Mouse (Mus musculus) adrenal gland, postnatal 4 days (tissue): ENCODE measurements around the gene Ick. TPM values are rescaled to one million over a fixed set of nuclear protein-coding genes. Genes with fewer than 3 reads are reported as not detected.

Experiments
- DNase-seq, 2 experiments: peaks; one replicate each; pipeline ENCODE4 v3.0.0; 2021 to 2022; ENCODE audit warnings: low spot score in 2 of 2, mixed read lengths in 2 of 2
- total RNA-seq, 2 experiments: library from RNA; stranded (reverse); gene quantifications; 2 replicates each; pipeline ENCODE4 v1.2.3; 2021

The Ick gene
- total RNA-seq, 2 experiments from 2014 or later: 35.6 to 36.1 TPM

GRCm38 (mm10) chr9:78103965-78104560 is 4.9 kb upstream of the Ick start:
- DNase-seq: no peak

- DNase-seq: no peak
These were observed 4.0 kb upstream of the Ick start for GRCm38 (mm10) chr9:78104973-78105372.

- no peak for DNase-seq
These were observed 3.5 kb upstream of the Ick start for GRCm38 (mm10) chr9:78105501-78105932.

GRCm38 (mm10) chr9:78106821-78107220 is 2.2 kb upstream of the Ick start:
- DNase-seq: no peak

GRCm38 (mm10) chr9:78107582-78107911 is 1.4 kb upstream of the Ick start:
- no peak for DNase-seq

- peak; percentile 40 to 50 for DNase-seq
These were observed 838 bp upstream of the Ick start for GRCm38 (mm10) chr9:78107912-78108795.

- DNase-seq: no peak
These were observed 664 bp downstream of the Ick start for GRCm38 (mm10) chr9:78109656-78110055.

- DNase-seq: no peak
These were observed 2.5 kb downstream of the Ick start for GRCm38 (mm10) chr9:78111456-78111855.

GRCm38 (mm10) chr9:78112770-78113537 is 4.0 kb downstream of the Ick start:
- peak; percentile 86 to 90 for DNase-seq

GRCm38 (mm10) chr9:78113538-78113885 is 4.5 kb downstream of the Ick start:
- no peak for DNase-seq

- no peak for DNase-seq
These were observed 6.8 kb downstream of the Ick start for GRCm38 (mm10) chr9:78115746-78116145.

- no peak for DNase-seq
These were observed 8.7 kb downstream of the Ick start for GRCm38 (mm10) chr9:78117690-78118089.

GRCm38 (mm10) chr9:78121358-78121757 is 12.4 kb downstream of the Ick start:
- no peak for DNase-seq

GRCm38 (mm10) chr9:78121985-78122384 is 13.0 kb downstream of the Ick start:
- no peak for DNase-seq

GRCm38 (mm10) chr9:78122939-78123712 is 14.1 kb downstream of the Ick start:
- no peak for DNase-seq

- no peak for DNase-seq
These were observed 15.3 kb downstream of the Ick start for GRCm38 (mm10) chr9:78124297-78124696.

GRCm38 (mm10) chr9:78126007-78126406 is 17.0 kb downstream of the Ick start:
- DNase-seq: no peak

GRCm38 (mm10) chr9:78126643-78127042 is 17.7 kb downstream of the Ick start:
- DNase-seq: no peak

GRCm38 (mm10) chr9:78135658-78136057 is 26.7 kb downstream of the Ick start:
- no peak for DNase-seq

- DNase-seq: no peak
These were observed 29.2 kb downstream of the Ick start for GRCm38 (mm10) chr9:78138044-78138676.

- no peak for DNase-seq
These were observed 30.5 kb downstream of the Ick start for GRCm38 (mm10) chr9:78139463-78139862.
